Mouse (Mus musculus) embryonic facial prominence, embryonic 13.5 days (tissue): Measurements from ENCODE around the gene Rpl21. TPM values are rescaled to one million over a fixed set of nuclear protein-coding genes. Genes with fewer than 3 reads are reported as not detected.

Experiments used
- ATAC-seq: fragments of 200-750 bp; cut with Nextera tagmentation; 2 replicates; pipeline ENCODE4 v1.8.0; 2017; ENCODE audit warnings: low read depth; ENCODE audit not compliant: insufficient number of reproducible peaks, insufficient read depth, low FRiP score, low TSS enrichment
- H3K27ac ChIP-seq: fragments of 300-500 bp; sonication (generic); 2 replicates; pipeline ENCODE4 v1.5.1; 2015; ENCODE audit warnings: moderate library complexity, mild to moderate bottlenecking, inconsistent platforms
- H3K27me3 ChIP-seq: fragments of 300-500 bp; sonication (generic); 2 replicates; pipeline ENCODE4 v1.6.1; 2015; ENCODE audit warnings: mild to moderate bottlenecking, inconsistent platforms
- H3K36me3 ChIP-seq: fragments of 300-500 bp; sonication (generic); 2 replicates; pipeline ENCODE4 v1.6.1; 2015; ENCODE audit warnings: mild to moderate bottlenecking, inconsistent platforms
- H3K4me1 ChIP-seq: fragments of 300-500 bp; sonication (generic); 2 replicates; pipeline ENCODE4 v1.6.1; 2015; ENCODE audit warnings: inconsistent platforms
- H3K4me2 ChIP-seq: fragments of 300-500 bp; sonication (generic); 2 replicates; pipeline ENCODE4 v1.6.1; 2015; ENCODE audit warnings: moderate library complexity, mild to moderate bottlenecking, inconsistent platforms
- H3K4me3 ChIP-seq: fragments of 300-500 bp; sonication (generic); 2 replicates; pipeline ENCODE4 v1.5.1; 2015; ENCODE audit warnings: mild to moderate bottlenecking, inconsistent platforms
- H3K9ac ChIP-seq: fragments of 300-500 bp; sonication (generic); 2 replicates; pipeline ENCODE4 v1.6.1; 2015; ENCODE audit warnings: mild to moderate bottlenecking, inconsistent platforms
- H3K9me3 ChIP-seq: fragments of 300-500 bp; sonication (generic); 2 replicates; pipeline ENCODE4 v1.6.1; 2016; ENCODE audit warnings: inconsistent platforms
- WGBS: fragments of 180-500 bp; shearing (Covaris S2); methylation state at CpG from one replicate; pipeline ENCODE4 v1.1.7; 2015; ENCODE audit warnings: mixed read lengths; 5-methylcytosine and 5-hydroxymethylcytosine counted together
- polyA plus RNA-seq: library from polyadenylated mRNA; unstranded; fragments of >200 nt; fragmentation: Nextera tagmentation; extraction: Ambion mirVana; gene quantifications from 2 replicates; pipeline ENCODE4 v1.2.1, GENCODE M21; 2015

The Rpl21 gene
- polyA plus RNA-seq: 568 and 633 TPM in 2 replicates

- ATAC-seq: peak; percentile 98
- H3K27me3 ChIP-seq: no peaks in the 10 kb centered on the region
- H3K36me3 ChIP-seq: peaks cover 39% of the 10 kb centered on the region
- peak within 1 kb of the TSS; percentile 94 for H3K4me3 ChIP-seq
- peak within 1 kb of the TSS; percentile 98 for H3K9ac ChIP-seq
- whole genome bisulfite sequencing: under 1% methylated on average over 60 of the region's 60 CpGs
- no peaks in the 10 kb centered on the region for H3K9me3 ChIP-seq
- H3K4me1 ChIP-seq: peaks cover 15% of the 10 kb centered on the region
- peak within 1 kb of the TSS; percentile 85 for H3K27ac ChIP-seq
- H3K4me2 ChIP-seq: peak within 1 kb of the TSS; percentile 79
These were observed at the start of gene Rpl21 for GRCm38 (mm10) chr5:146832769-146833448. Rpl21 (plus strand) TSS chr5:146832890.

- Histone ChIP-seq H3K27me3 (no peaks in the 10 kb centered on the region), H3K9ac (no peak overlapping the region), H3K36me3 (no peaks in the 10 kb centered on the region), H3K4me1 (0 out of 2 replicates have a peak, but pooled peaks cover 4% of the 10 kb centered on the region), H3K4me3 (no peak overlapping the region), H3K9me3 (no peaks in the 10 kb centered on the region), H3K4me2 (no peak overlapping the region), H3K27ac (no peak overlapping the region)
- ATAC-seq: no peak
- WGBS: 90% methylated on average over 10 of the region's 10 CpGs
These were observed 49.4 kb upstream of the Rpl21 start for GRCm38 (mm10) chr5:146783300-146783699.

GRCm38 (mm10) chr5:146783891-146784290 is 48.8 kb upstream of the Rpl21 start:
- no peak for ATAC-seq
- no peak overlapping the region for H3K27ac ChIP-seq
- H3K9me3 ChIP-seq: no peaks in the 10 kb centered on the region
- H3K27me3 ChIP-seq: no peaks in the 10 kb centered on the region
- H3K4me1 ChIP-seq: 0 out of 2 replicates have a peak, but pooled peaks cover 4% of the 10 kb centered on the region
- H3K36me3 ChIP-seq: no peaks in the 10 kb centered on the region
- H3K4me3 ChIP-seq: no peak overlapping the region
- H3K4me2 ChIP-seq: no peak overlapping the region
- 87% methylated on average over 10 of the region's 10 CpGs for WGBS
- H3K9ac ChIP-seq: no peak overlapping the region

- Histone ChIP-seq H3K4me3 (no peak overlapping the region), H3K27me3 (no peaks in the 10 kb centered on the region), H3K9me3 (no peaks in the 10 kb centered on the region), H3K27ac (no peak overlapping the region), H3K4me1 (peaks cover 2% of the 10 kb centered on the region), H3K36me3 (no peaks in the 10 kb centered on the region), H3K9ac (no peak overlapping the region), H3K4me2 (no peak overlapping the region)
- 84% methylated on average over 8 of the region's 8 CpGs for WGBS
- ATAC-seq: no peak
These were observed 46.6 kb upstream of the Rpl21 start for GRCm38 (mm10) chr5:146786123-146786522.

- H3K9me3 ChIP-seq: no peaks in the 10 kb centered on the region
- no peak for ATAC-seq
- no peaks in the 10 kb centered on the region for H3K27me3 ChIP-seq
- no peak overlapping the region for H3K27ac ChIP-seq
- WGBS: 78% methylated on average over 9 of the region's 9 CpGs
- H3K4me3 ChIP-seq: no peak overlapping the region
- no peaks in the 10 kb centered on the region for H3K36me3 ChIP-seq
- no peak overlapping the region for H3K4me2 ChIP-seq
- no peak overlapping the region for H3K9ac ChIP-seq
- H3K4me1 ChIP-seq: peaks cover 25% of the 10 kb centered on the region
These were observed 43.3 kb upstream of the Rpl21 start for GRCm38 (mm10) chr5:146789413-146789812.

- peaks cover 25% of the 10 kb centered on the region for H3K4me1 ChIP-seq
- no peaks in the 10 kb centered on the region for H3K36me3 ChIP-seq
- ATAC-seq: no peak
- no peaks in the 10 kb centered on the region for H3K27me3 ChIP-seq
- 0 out of 2 replicates have a peak overlapping the region, but pooled peaks have one; percentile 7 for H3K4me2 ChIP-seq
- H3K9me3 ChIP-seq: no peaks in the 10 kb centered on the region
- no peak overlapping the region for H3K4me3 ChIP-seq
- 70% methylated on average over 8 of the region's 8 CpGs for WGBS
- H3K9ac ChIP-seq: no peak overlapping the region
- no peak overlapping the region for H3K27ac ChIP-seq
These were observed 41.7 kb upstream of the Rpl21 start for GRCm38 (mm10) chr5:146790944-146791343.

- Histone ChIP-seq H3K27ac (no peak overlapping the region), H3K27me3 (no peaks in the 10 kb centered on the region), H3K4me2 (peak overlapping the region; percentile 66; the same call in 1 of the 2 replicates), H3K36me3 (no peaks in the 10 kb centered on the region), H3K4me3 (no peak overlapping the region), H3K9me3 (no peaks in the 10 kb centered on the region), H3K9ac (no peak overlapping the region), H3K4me1 (peaks cover 25% of the 10 kb centered on the region)
- no peak for ATAC-seq
- 58% methylated on average over 7 of the region's 7 CpGs for WGBS
These were observed 40.4 kb upstream of the Rpl21 start for GRCm38 (mm10) chr5:146792140-146792791.

GRCm38 (mm10) chr5:146793630-146794083 is 39.0 kb upstream of the Rpl21 start:
- Histone ChIP-seq H3K4me3 (peak overlapping the region; percentile 97), H3K36me3 (no peaks in the 10 kb centered on the region), H3K27ac (peak overlapping the region; percentile 90), H3K27me3 (no peaks in the 10 kb centered on the region), H3K4me2 (peak overlapping the region; percentile 66), H3K4me1 (peaks cover 25% of the 10 kb centered on the region), H3K9ac (peak overlapping the region; percentile 95), H3K9me3 (no peaks in the 10 kb centered on the region)
- no peak for ATAC-seq
- WGBS: 5% methylated on average over 18 of the region's 18 CpGs

GRCm38 (mm10) chr5:146794084-146794852 is 38.4 kb upstream of the Rpl21 start:
- ATAC-seq: peak; percentile 66
- peak overlapping the region; percentile 97 for H3K4me3 ChIP-seq
- no peaks in the 10 kb centered on the region for H3K9me3 ChIP-seq
- H3K4me2 ChIP-seq: peak overlapping the region; percentile 66
- H3K27me3 ChIP-seq: no peaks in the 10 kb centered on the region
- H3K9ac ChIP-seq: peak overlapping the region; percentile 95
- H3K27ac ChIP-seq: peak overlapping the region; percentile 90
- H3K4me1 ChIP-seq: peaks cover 25% of the 10 kb centered on the region
- H3K36me3 ChIP-seq: no peaks in the 10 kb centered on the region
- WGBS: under 1% methylated on average over 74 of the region's 83 CpGs

- Histone ChIP-seq H3K36me3 (no peaks in the 10 kb centered on the region), H3K9me3 (no peaks in the 10 kb centered on the region), H3K4me1 (peaks cover 25% of the 10 kb centered on the region), H3K9ac (peak within 1 kb of the TSS; percentile 95), H3K27ac (peak within 1 kb of the TSS; percentile 90), H3K4me2 (peak within 1 kb of the TSS; percentile 66), H3K27me3 (no peaks in the 10 kb centered on the region), H3K4me3 (peak within 1 kb of the TSS; percentile 97)
- ATAC-seq: peak; percentile 95
- 2% methylated on average over 19 of the region's 51 CpGs for WGBS
These were observed 37.8 kb upstream of the Rpl21 start, which contains the start of gene Usp12 for GRCm38 (mm10) chr5:146794853-146795252. Usp12 (minus strand) TSS chr5:146795006.

GRCm38 (mm10) chr5:146795728-146796127 is 37.0 kb upstream of the Rpl21 start:
- H3K9me3 ChIP-seq: no peaks in the 10 kb centered on the region
- no peak overlapping the region for H3K4me2 ChIP-seq
- 70% methylated on average over 13 of the region's 13 CpGs for WGBS
- ATAC-seq: no peak
- H3K4me1 ChIP-seq: peaks cover 25% of the 10 kb centered on the region
- H3K27me3 ChIP-seq: no peaks in the 10 kb centered on the region
- no peak overlapping the region for H3K27ac ChIP-seq
- no peak overlapping the region for H3K9ac ChIP-seq
- H3K4me3 ChIP-seq: no peak overlapping the region
- H3K36me3 ChIP-seq: no peaks in the 10 kb centered on the region
